Mouse (Mus musculus) stomach, embryonic 15.5 days (tissue): Measurements from ENCODE around the gene Gm20388. TPM values are rescaled to one million over a fixed set of nuclear protein-coding genes. Genes with fewer than 3 reads are reported as not detected.

Source experiments
- ATAC-seq: fragments of 200-750 bp; cut with Nextera tagmentation; 2 replicates; pipeline ENCODE4 v1.8.0; 2017; ENCODE audit warnings: low read depth, moderate number of reproducible peaks, moderate TSS enrichment; ENCODE audit not compliant: insufficient read depth, low FRiP score
- H3K27ac ChIP-seq: fragments of 300-500 bp; sonication (generic); 2 replicates; pipeline ENCODE4 v1.5.1; 2015; ENCODE audit warnings: mild to moderate bottlenecking, inconsistent platforms
- H3K27me3 ChIP-seq: fragments of 300-500 bp; sonication (generic); replicated peaks from 2 replicates; pipeline ENCODE4 v1.6.1; 2015; ENCODE audit warnings: inconsistent platforms
- H3K36me3 ChIP-seq: fragments of 300-500 bp; sonication (generic); 2 replicates; pipeline ENCODE4 v1.6.1; 2015; ENCODE audit warnings: inconsistent platforms
- H3K4me1 ChIP-seq: fragments of 300-500 bp; sonication (generic); 2 replicates; pipeline ENCODE4 v1.6.1; 2015; ENCODE audit warnings: inconsistent platforms
- H3K4me2 ChIP-seq: fragments of 300-500 bp; sonication (generic); 2 replicates; pipeline ENCODE4 v1.6.1; 2015; ENCODE audit warnings: mild to moderate bottlenecking, inconsistent platforms
- H3K4me3 ChIP-seq: fragments of 300-500 bp; sonication (generic); replicated peaks from 2 replicates; pipeline ENCODE4 v1.5.1; 2015; ENCODE audit warnings: inconsistent platforms
- H3K9ac ChIP-seq: fragments of 300-500 bp; sonication (generic); 2 replicates; pipeline ENCODE4 v1.6.1; 2015; ENCODE audit warnings: inconsistent platforms
- H3K9me3 ChIP-seq: fragments of 300-500 bp; sonication (generic); 2 replicates; pipeline ENCODE4 v1.6.1; 2016; ENCODE audit warnings: inconsistent platforms
- WGBS: fragments of 180-500 bp; shearing (Covaris S2); methylation state at CpG from one replicate; pipeline ENCODE4 v1.1.7; 2015; 5-methylcytosine and 5-hydroxymethylcytosine counted together
- polyA plus RNA-seq: library from polyadenylated mRNA; unstranded; fragments of >200 nt; fragmentation: Nextera tagmentation; extraction: Ambion mirVana; gene quantifications from 2 replicates; pipeline ENCODE4 v1.2.1, GENCODE M21; 2015

Gene Gm20388
- polyA plus RNA-seq, 1 experiment from 2014 or later, result not detected

DNA sequence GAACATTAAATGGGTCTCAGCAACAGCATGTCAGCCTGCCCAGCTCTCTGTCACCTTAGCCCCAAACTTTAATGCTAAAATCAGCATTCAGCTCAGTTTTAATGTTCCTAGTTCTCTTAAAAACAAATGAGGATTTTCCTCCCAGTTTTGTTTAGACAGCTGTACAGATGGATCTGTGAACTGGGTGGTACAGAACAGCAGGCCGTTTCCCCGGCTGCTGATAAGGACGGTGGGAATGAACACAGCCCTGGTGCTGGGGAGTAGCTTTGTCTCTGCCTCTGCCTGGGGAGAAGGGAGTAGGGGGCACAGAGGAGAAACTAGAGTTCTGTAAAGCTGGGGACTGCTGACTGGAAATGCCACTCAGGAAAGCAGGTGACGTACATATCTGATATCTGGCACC is 3821.7 kb downstream of the Gm20388 start:
- 21% methylated on average over 4 of the region's 4 CpGs for WGBS
- no peak overlapping the region for H3K9ac ChIP-seq
- ATAC-seq, result peak; percentile 77; the same call in 1 of the 2 replicates
- no peaks in the 10 kb centered on the region for H3K9me3 ChIP-seq
- peaks cover 18% of the 10 kb centered on the region for H3K4me1 ChIP-seq
- no peak overlapping the region for H3K4me3 ChIP-seq
- peak overlapping the region; percentile 49 for H3K27ac ChIP-seq
- no peak overlapping the region for H3K4me2 ChIP-seq
- H3K27me3 ChIP-seq, result no peaks in the 10 kb centered on the region
- H3K36me3 ChIP-seq, result no peaks in the 10 kb centered on the region

- Histone ChIP-seq H3K36me3 (no peaks in the 10 kb centered on the region), H3K4me1 (peaks cover 7% of the 10 kb centered on the region), H3K4me2 (no peak overlapping the region), H3K9me3 (no peaks in the 10 kb centered on the region), H3K27me3 (no peaks in the 10 kb centered on the region), H3K27ac (no peak overlapping the region), H3K9ac (no peak overlapping the region), H3K4me3 (no peak overlapping the region)
- WGBS, result 79% methylated on average over 8 of the region's 8 CpGs
- no peak for ATAC-seq
Observed at GRCm38 (mm10) chr8:123734486-123734885, 3823.8 kb downstream of the Gm20388 start.

DNA sequence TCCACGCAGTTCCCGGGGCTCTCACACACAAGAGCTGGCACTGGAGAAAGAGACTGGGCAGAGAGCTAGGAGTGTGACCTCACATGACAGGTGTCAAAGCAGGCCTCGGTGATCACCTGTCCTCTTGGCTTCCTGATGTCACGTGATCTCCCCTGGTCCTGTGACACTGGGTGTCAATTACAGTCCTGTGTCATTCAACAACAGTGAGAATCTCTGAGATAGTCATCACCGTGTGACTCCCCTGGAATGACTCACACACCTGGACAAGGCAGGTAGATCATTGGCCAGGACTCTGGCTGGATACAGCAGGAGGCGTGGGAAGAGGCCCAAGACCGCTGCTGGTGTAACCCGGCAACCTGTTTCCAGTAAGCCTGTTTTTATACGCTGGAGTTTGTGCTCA is 3826.3 kb downstream of the Gm20388 start:
- Histone ChIP-seq H3K4me3 (no peak overlapping the region), H3K27me3 (no peaks in the 10 kb centered on the region), H3K4me2 (no peak overlapping the region), H3K9ac (no peak overlapping the region), H3K4me1 (no peaks in the 10 kb centered on the region), H3K27ac (no peak overlapping the region), H3K9me3 (no peaks in the 10 kb centered on the region), H3K36me3 (no peaks in the 10 kb centered on the region)
- ATAC-seq, result no peak; the same call in 1 of the 2 replicates
- WGBS, result 63% methylated on average over 9 of the region's 9 CpGs

DNA sequence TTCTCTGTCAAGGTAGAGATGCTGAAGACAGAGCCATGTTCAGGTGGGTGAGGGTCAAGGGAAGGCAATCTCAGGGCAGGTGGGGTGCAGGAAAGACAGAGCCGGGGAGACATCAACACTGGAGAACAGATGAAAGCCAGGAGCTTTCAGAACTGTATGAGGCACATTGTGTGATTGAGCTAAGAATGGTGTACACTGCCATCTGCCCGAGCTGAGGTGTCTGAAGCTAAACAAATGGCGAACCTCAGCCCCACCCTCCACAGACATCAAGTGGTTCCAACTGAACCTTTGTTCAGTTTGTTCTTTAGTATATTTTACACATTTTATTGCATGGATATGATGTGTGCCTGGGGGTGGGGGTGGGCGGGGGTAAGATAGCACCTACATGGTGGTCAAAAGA is 3829.6 kb downstream of the Gm20388 start:
- no peaks in the 10 kb centered on the region for H3K4me1 ChIP-seq
- WGBS, result 48% methylated on average over 4 of the region's 4 CpGs
- ATAC-seq, result no peak
- H3K36me3 ChIP-seq, result no peaks in the 10 kb centered on the region
- no peaks in the 10 kb centered on the region for H3K9me3 ChIP-seq
- no peak overlapping the region for H3K27ac ChIP-seq
- H3K4me2 ChIP-seq, result no peak overlapping the region
- no peak overlapping the region for H3K9ac ChIP-seq
- H3K4me3 ChIP-seq, result no peak overlapping the region
- H3K27me3 ChIP-seq, result no peaks in the 10 kb centered on the region

GRCm38 (mm10) chr8:123741232-123741631 is 3830.6 kb downstream of the Gm20388 start:
- Histone ChIP-seq H3K4me1 (no peaks in the 10 kb centered on the region), H3K4me3 (no peak overlapping the region), H3K9ac (no peak overlapping the region), H3K27me3 (no peaks in the 10 kb centered on the region), H3K27ac (no peak overlapping the region), H3K36me3 (no peaks in the 10 kb centered on the region), H3K4me2 (no peak overlapping the region), H3K9me3 (no peaks in the 10 kb centered on the region)
- ATAC-seq, result no peak
- 81% methylated on average over 9 of the region's 9 CpGs for WGBS

GRCm38 (mm10) chr8:123746488-123746887 is 3835.8 kb downstream of the Gm20388 start:
- Histone ChIP-seq H3K9me3 (no peaks in the 10 kb centered on the region), H3K9ac (no peak overlapping the region), H3K36me3 (no peaks in the 10 kb centered on the region), H3K4me3 (no peak overlapping the region), H3K4me1 (peaks cover 2% of the 10 kb centered on the region; the same call in 1 of the 2 replicates), H3K4me2 (no peak overlapping the region), H3K27ac (no peak overlapping the region), H3K27me3 (no peaks in the 10 kb centered on the region; the same call in 1 of the 2 replicates)
- 91% methylated on average over 4 of the region's 4 CpGs for WGBS
- no peak for ATAC-seq

DNA sequence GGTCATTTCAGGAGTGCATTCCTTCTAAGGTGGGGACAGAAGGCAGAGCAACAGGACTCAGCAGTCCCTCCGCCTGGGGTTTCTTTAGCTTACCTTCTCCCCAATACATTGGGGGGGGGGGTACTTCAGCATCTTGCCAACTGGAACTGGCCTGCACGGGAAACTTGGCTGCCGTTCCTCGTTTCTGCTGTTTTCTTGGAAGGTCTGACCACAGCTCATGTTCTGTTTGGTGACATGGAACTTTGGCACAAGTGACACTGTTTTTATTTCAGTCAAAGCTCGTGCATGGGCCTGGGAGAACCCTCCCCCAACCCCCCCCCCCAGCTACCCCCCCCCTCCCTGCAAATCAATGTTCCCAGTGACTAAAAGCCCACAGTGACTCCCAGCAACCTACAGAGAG is 3837.1 kb downstream of the Gm20388 start:
- no peak overlapping the region for H3K27ac ChIP-seq
- H3K4me3 ChIP-seq, result no peak overlapping the region
- no peak for ATAC-seq
- H3K4me2 ChIP-seq, result no peak overlapping the region
- H3K9me3 ChIP-seq, result no peaks in the 10 kb centered on the region
- peaks cover 11% of the 10 kb centered on the region for H3K4me1 ChIP-seq
- H3K9ac ChIP-seq, result no peak overlapping the region
- 29% methylated on average over 5 of the region's 5 CpGs for WGBS
- no peaks in the 10 kb centered on the region; the same call in 1 of the 2 replicates for H3K27me3 ChIP-seq
- no peaks in the 10 kb centered on the region for H3K36me3 ChIP-seq

DNA sequence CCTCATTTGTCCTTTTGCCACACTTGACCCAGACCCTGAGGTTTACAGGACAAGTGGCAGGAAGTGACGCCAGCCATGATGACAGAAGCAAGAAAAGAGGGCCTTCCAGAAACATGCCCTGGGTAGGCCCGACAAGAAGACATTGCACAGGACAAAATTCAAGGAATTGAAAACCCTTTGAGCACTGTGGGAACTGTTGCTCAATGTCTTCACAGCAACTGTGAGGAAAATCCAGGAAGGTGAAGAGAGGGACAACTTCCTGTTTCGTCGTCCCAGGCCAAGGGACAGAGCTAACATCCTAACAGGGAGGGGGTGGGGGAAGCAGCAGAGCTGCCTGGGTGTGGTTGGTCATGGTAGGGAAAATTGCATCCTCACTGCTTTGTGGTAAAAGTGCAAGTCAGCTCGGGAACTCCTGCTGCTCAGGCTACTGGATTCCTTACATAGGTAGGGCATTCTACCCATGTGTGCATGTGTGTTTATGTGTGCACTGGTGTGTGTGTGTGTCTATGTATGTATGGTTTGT is 3839.6 kb downstream of the Gm20388 start:
- WGBS, result 46% methylated on average over 5 of the region's 5 CpGs
- Histone ChIP-seq H3K9ac (no peak overlapping the region), H3K27me3 (no peaks in the 10 kb centered on the region; the same call in 1 of the 2 replicates), H3K27ac (no peak overlapping the region), H3K9me3 (no peaks in the 10 kb centered on the region), H3K36me3 (no peaks in the 10 kb centered on the region), H3K4me3 (no peak overlapping the region), H3K4me1 (peaks cover 23% of the 10 kb centered on the region), H3K4me2 (no peak overlapping the region)
- no peak for ATAC-seq

DNA sequence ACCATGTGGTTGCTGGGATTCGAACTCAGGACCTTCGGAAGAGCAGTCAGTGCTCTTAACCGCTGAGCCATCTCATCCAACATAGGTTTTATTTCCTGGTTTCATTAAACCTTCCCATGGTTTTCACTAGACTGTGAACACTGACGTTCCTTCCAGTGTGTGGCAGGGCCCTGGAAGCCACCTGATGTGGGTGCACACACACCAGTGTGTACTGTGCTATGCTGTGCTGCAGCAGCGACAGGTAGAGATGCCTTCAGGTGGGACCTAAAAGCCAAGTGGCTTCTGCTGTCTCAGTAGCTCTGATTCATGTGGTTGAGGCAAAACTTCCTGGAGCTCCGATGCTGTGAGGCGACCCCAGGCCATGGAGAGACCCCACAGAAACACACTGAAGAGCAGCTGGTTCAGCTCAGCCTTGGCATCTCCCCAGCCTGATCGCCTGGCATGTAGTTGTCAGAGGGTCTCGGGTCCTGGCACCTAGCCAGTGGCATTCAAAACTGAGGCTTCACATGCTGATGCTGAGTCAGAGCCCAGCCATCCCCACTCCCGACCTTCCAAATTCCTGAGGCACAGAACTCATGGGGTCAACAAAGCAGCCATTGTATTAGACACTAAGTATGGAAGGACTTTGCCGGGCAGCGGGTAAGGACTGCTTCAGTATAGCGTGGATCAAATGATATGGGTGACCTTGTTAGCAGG is 3842.3 kb downstream of the Gm20388 start:
- Histone ChIP-seq H3K9me3 (no peaks in the 10 kb centered on the region), H3K36me3 (no peaks in the 10 kb centered on the region), H3K9ac (no peak overlapping the region), H3K4me3 (no peak overlapping the region), H3K27ac (0 out of 2 replicates have a peak overlapping the region, but pooled peaks have one; percentile 32), H3K27me3 (no peaks in the 10 kb centered on the region; the same call in 1 of the 2 replicates), H3K4me1 (peaks cover 23% of the 10 kb centered on the region), H3K4me2 (no peak overlapping the region)
- 50% methylated on average over 13 of the region's 13 CpGs for WGBS
- ATAC-seq, result peak; percentile 17; the same call in 1 of the 2 replicates

GRCm38 (mm10) chr8:123753604-123754375 is 3843.1 kb downstream of the Gm20388 start:
- peaks cover 23% of the 10 kb centered on the region for H3K4me1 ChIP-seq
- peak overlapping the region; percentile 32; the same call in 1 of the 2 replicates for H3K27ac ChIP-seq
- no peaks in the 10 kb centered on the region for H3K36me3 ChIP-seq
- no peak overlapping the region for H3K9ac ChIP-seq
- H3K27me3 ChIP-seq, result no peaks in the 10 kb centered on the region; the same call in none of the 2 replicates
- H3K4me2 ChIP-seq, result no peak overlapping the region
- no peak for ATAC-seq
- WGBS, result 29% methylated on average over 18 of the region's 18 CpGs
- no peaks in the 10 kb centered on the region for H3K9me3 ChIP-seq
- H3K4me3 ChIP-seq, result no peak overlapping the region

- WGBS, result 65% methylated on average over 13 of the region's 13 CpGs
- Histone ChIP-seq H3K4me1 (peaks cover 23% of the 10 kb centered on the region), H3K36me3 (no peaks in the 10 kb centered on the region), H3K4me3 (no peak overlapping the region), H3K4me2 (no peak overlapping the region), H3K27me3 (no peaks in the 10 kb centered on the region; the same call in 1 of the 2 replicates), H3K9ac (no peak overlapping the region), H3K27ac (0 out of 2 replicates have a peak overlapping the region, but pooled peaks have one; percentile 9), H3K9me3 (no peaks in the 10 kb centered on the region)
- no peak for ATAC-seq
Observed at GRCm38 (mm10) chr8:123754538-123755431, 3844.1 kb downstream of the Gm20388 start.
